Mouse (Mus musculus) megakaryocyte, embryonic 14.5 days (primary cell): ENCODE results near the gene Enox1. TPM values are rescaled to one million over a fixed set of nuclear protein-coding genes. Genes with fewer than 3 reads are reported as not detected.

Experiments used
- H3K27me3 ChIP-seq: replicated peaks from 2 replicates; pipeline ENCODE3; 2012; ENCODE audit warnings: inconsistent platforms
- H3K36me3 ChIP-seq: replicated peaks from 2 replicates; pipeline ENCODE3; 2012; ENCODE audit warnings: low read length, inconsistent platforms, mixed read lengths
- H3K4me1 ChIP-seq: 2 replicates; pipeline ENCODE4 v1.6.1; 2012; ENCODE audit warnings: inconsistent platforms
- H3K4me3 ChIP-seq: replicated peaks from 2 replicates; pipeline ENCODE3; 2012; ENCODE audit warnings: moderate library complexity, mild to moderate bottlenecking, inconsistent platforms
- H3K9me3 ChIP-seq: 2 replicates; pipeline ENCODE4 v1.6.1; 2012; ENCODE audit warnings: inconsistent platforms
- FLI1 ChIP-seq: IDR thresholded peaks from 2 replicates; pipeline ENCODE4 v1.6.1; 2012; ENCODE audit warnings: low read length, inconsistent platforms, mixed read lengths
- GATA1 ChIP-seq: IDR thresholded peaks from 3 replicates; pipeline ENCODE4 v1.6.1; 2012; ENCODE audit warnings: mixed read lengths, low read length, inconsistent platforms, borderline replicate concordance
- polyA plus RNA-seq: library from polyadenylated mRNA; stranded (reverse); fragments of >175 nt; gene quantifications from 2 replicates; pipeline ENCODE4 v1.2.3, GENCODE M21; 2012; ENCODE audit warnings: low replicate concordance; ENCODE audit not compliant: insufficient read depth

Enox1 gene
- polyA plus RNA-seq, 1 experiment = 0.13 TPM

DNA sequence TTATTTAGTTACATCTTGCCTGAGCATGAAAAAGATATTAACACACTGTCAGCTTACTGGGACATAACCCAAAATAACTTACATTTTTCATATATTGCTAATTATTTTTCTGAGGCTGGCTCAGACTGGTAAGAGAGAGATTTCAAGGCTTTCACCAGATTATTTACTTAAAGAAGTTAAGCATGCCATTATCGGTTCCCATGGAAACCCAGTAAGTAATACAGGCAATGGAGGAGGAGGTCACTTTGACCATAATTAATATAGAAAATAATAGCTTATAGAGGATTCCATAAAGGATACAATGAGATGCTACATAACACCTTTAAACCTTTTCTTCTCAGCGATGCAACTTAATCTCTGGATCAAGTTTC, 476.6 kb downstream of the Enox1 start:
- Histone ChIP-seq H3K4me1 (peaks cover 3% of the 10 kb centered on the region; the same call in 1 of the 2 replicates), H3K36me3 (no peaks in the 10 kb centered on the region), H3K4me3 (no peak overlapping the region), H3K9me3 (no peaks in the 10 kb centered on the region), H3K27me3 (peaks cover 14% of the 10 kb centered on the region)
- TF ChIP-seq FLI1 (no peak), GATA1 (no peak)

- Histone ChIP-seq H3K9me3 (0 out of 2 replicates have a peak, but pooled peaks cover 3% of the 10 kb centered on the region), H3K27me3 (peaks cover 10% of the 10 kb centered on the region), H3K4me3 (no peak overlapping the region), H3K4me1 (peaks cover 3% of the 10 kb centered on the region; the same call in 1 of the 2 replicates), H3K36me3 (no peaks in the 10 kb centered on the region)
- TF ChIP-seq GATA1 = no peak
- TF ChIP-seq FLI1 = no peak
Measured at GRCm38 (mm10) chr14:77636931-77637330, 480.4 kb downstream of the Enox1 start.

DNA sequence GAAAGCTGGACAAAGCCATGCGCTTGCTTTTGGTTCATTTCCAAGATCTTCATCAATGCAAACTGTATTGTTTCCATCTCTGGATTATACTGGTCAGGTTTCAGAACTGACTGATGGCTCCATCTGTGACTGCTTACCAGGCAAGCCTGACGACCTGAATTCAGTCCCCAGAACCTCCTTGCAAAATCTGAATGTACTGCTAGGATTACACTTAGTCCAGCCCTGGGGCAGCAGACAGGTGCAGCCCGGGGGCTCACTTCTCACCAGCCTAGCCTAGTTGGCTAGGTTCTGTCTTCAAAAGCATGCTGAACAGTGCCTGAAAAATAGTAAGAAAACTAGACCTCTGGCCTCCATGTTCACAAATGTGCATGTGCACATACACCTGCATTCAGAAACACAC, 481.6 kb downstream of the Enox1 start:
- H3K36me3 ChIP-seq = no peaks in the 10 kb centered on the region
- TF ChIP-seq FLI1 (no peak), GATA1 (no peak)
- no peak overlapping the region for H3K4me3 ChIP-seq
- H3K4me1 ChIP-seq = peaks cover 3% of the 10 kb centered on the region; the same call in 1 of the 2 replicates
- peaks cover 10% of the 10 kb centered on the region for H3K27me3 ChIP-seq
- H3K9me3 ChIP-seq = peaks cover 6% of the 10 kb centered on the region

DNA sequence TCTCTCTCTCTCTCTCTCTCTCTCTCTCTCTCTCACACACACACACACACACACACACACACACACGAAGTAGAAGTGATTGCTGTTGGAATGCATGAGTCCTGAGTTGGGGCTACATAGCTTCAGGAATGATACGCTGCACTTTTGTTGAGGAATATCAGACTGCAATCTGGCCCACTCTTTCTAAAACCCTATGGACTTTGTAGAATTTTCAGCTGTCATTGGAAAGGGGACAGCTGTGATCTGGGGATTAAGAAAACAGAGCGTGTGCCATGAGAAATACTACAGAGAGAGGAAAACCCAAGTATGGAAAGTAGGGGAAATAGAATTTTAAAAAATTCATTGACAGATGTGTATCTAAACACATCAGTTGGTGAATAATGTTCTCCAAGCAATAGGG, 482.1 kb downstream of the Enox1 start:
- Histone ChIP-seq H3K4me1 (peaks cover 3% of the 10 kb centered on the region; the same call in 1 of the 2 replicates), H3K27me3 (peaks cover 10% of the 10 kb centered on the region), H3K4me3 (no peak overlapping the region), H3K9me3 (peaks cover 6% of the 10 kb centered on the region), H3K36me3 (no peaks in the 10 kb centered on the region)
- no peak for TF ChIP-seq FLI1
- no peak for TF ChIP-seq GATA1

DNA sequence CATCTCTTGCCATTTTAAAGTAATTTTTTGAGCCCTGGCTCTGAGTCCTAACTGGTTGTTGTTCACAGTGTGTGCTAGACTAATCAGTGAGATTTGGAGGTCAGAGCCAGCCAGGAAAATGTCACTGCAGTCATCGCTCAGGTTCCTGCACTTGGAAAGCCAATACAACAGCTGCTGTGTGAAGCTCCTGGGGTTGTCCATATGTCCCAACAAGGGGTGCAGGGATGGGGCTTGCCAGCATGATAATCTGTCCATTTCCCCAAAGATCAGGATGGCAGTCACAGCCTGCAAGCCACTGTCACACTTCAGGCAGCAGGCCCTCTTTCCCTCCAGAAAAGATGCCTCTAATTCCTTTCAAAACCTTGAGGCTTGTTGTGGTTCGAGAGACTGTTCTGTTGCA, 483.0 kb downstream of the Enox1 start:
- Histone ChIP-seq H3K36me3 (no peaks in the 10 kb centered on the region), H3K9me3 (peaks cover 6% of the 10 kb centered on the region), H3K4me1 (peaks cover 3% of the 10 kb centered on the region; the same call in 1 of the 2 replicates), H3K27me3 (peaks cover 10% of the 10 kb centered on the region), H3K4me3 (no peak overlapping the region)
- TF ChIP-seq GATA1 = no peak
- TF ChIP-seq FLI1 = no peak

GRCm38 (mm10) chr14:77642314-77642713, 485.8 kb downstream of the Enox1 start:
- Histone ChIP-seq H3K36me3 (no peaks in the 10 kb centered on the region), H3K27me3 (peaks cover 7% of the 10 kb centered on the region), H3K9me3 (peaks cover 8% of the 10 kb centered on the region)

DNA sequence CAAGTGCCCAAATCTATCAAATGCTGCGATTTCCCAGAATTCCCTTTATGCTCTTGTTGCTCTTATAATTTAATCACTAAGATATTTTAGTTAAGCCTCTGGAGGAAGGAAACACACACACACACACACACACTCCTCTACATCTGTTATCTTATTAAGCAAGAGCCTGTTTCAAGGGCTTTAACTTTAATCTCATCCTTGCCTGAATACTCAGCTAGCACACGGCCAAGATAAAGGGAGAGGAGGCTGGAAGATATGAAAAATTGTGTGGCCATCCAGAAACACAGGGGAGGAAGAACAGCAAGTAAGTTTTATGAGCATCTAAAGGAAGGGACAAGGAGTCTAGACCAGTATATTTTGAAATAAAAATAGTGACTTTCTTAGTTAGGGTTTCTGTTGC, 489.6 kb downstream of the Enox1 start:
- H3K4me3 ChIP-seq = no peak overlapping the region
- peaks cover 8% of the 10 kb centered on the region for H3K9me3 ChIP-seq
- peaks cover 3% of the 10 kb centered on the region; the same call in 1 of the 2 replicates for H3K4me1 ChIP-seq
- H3K36me3 ChIP-seq = no peaks in the 10 kb centered on the region
- no peak for TF ChIP-seq GATA1
- no peak for TF ChIP-seq FLI1
- no peaks in the 10 kb centered on the region for H3K27me3 ChIP-seq

More at GRCm38 (mm10) chr14:77642314-77642713, 485.8 kb downstream of the Enox1 start:
- TF ChIP-seq FLI1 (no peak), GATA1 (no peak)
- Histone ChIP-seq H3K4me1 (peaks cover 3% of the 10 kb centered on the region; the same call in 1 of the 2 replicates), H3K4me3 (no peak overlapping the region)

- peaks cover 5% of the 10 kb centered on the region for H3K9me3 ChIP-seq
- H3K36me3 ChIP-seq = no peaks in the 10 kb centered on the region
- no peaks in the 10 kb centered on the region for H3K27me3 ChIP-seq
- no peak overlapping the region for H3K4me3 ChIP-seq
- no peak for TF ChIP-seq GATA1
- TF ChIP-seq FLI1 = no peak
- peaks cover 3% of the 10 kb centered on the region; the same call in 1 of the 2 replicates for H3K4me1 ChIP-seq
Measured at GRCm38 (mm10) chr14:77647017-77647416, 490.5 kb downstream of the Enox1 start.

DNA sequence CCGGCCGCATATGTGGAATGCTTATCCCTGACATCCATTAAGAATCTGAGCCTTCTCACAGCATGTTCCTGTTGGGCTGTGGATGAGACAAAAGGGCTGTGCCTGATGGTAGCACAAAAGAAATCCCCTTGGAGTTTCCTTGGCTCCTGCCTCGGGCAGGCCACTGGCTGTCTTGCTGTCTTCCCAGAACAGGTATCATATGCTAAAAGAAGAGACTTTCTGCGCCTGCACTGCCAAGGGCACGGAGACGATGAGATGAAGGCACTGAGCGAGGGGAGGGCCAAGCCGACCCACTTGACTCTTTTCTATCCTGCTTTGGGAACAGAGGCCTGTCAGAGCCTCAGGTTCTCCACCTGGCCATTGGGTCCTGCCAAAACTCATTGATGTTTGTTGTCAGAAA, 491.7 kb downstream of the Enox1 start:
- peaks cover 3% of the 10 kb centered on the region; the same call in 1 of the 2 replicates for H3K4me1 ChIP-seq
- H3K36me3 ChIP-seq = no peaks in the 10 kb centered on the region
- H3K4me3 ChIP-seq = no peak overlapping the region
- TF ChIP-seq FLI1 (no peak), GATA1 (no peak)
- H3K9me3 ChIP-seq = 0 out of 2 replicates have a peak, but pooled peaks cover 3% of the 10 kb centered on the region
- no peaks in the 10 kb centered on the region for H3K27me3 ChIP-seq

- H3K4me3 ChIP-seq = no peak overlapping the region
- TF ChIP-seq GATA1 (no peak), FLI1 (no peak)
- no peaks in the 10 kb centered on the region for H3K36me3 ChIP-seq
- H3K27me3 ChIP-seq = no peaks in the 10 kb centered on the region
- H3K9me3 ChIP-seq = peaks cover 15% of the 10 kb centered on the region
- no peaks in the 10 kb centered on the region for H3K4me1 ChIP-seq
Measured at GRCm38 (mm10) chr14:77658739-77659138, 502.2 kb downstream of the Enox1 start.

DNA sequence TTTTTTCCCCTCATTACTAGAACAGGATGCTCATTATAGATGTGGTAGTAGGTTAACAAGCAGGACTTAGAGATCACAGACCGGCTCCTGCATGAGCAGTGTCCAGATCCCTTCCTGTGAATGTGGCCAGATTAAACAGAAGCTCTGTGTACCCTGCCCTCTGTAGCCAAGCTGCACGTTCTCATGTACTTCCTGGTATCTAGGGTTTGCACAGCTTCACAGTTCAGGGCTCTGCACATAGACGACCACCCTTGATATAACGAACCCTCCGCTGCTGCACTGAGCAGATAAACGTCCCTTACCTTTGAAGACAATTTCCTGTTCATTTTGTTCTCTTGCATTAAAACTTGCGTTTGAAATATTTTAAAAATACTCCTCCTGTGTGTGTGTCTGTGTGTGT, 505.7 kb downstream of the Enox1 start:
- Histone ChIP-seq H3K9me3 (no peaks in the 10 kb centered on the region), H3K4me1 (no peaks in the 10 kb centered on the region), H3K36me3 (no peaks in the 10 kb centered on the region), H3K4me3 (no peak overlapping the region), H3K27me3 (peaks cover 6% of the 10 kb centered on the region)
- no peak for TF ChIP-seq FLI1
- no peak for TF ChIP-seq GATA1
